Mouse (Mus musculus) adrenal gland, postnatal 4 days (tissue): Measurements from ENCODE around the gene Ggt6. TPM values are rescaled to one million over a fixed set of nuclear protein-coding genes. Genes with fewer than 3 reads are reported as not detected.

Experiments used
- DNase-seq, 2 experiments: peaks; one replicate each; pipeline ENCODE4 v3.0.0; 2021 to 2022; ENCODE audit warnings: low spot score in 2 of 2, mixed read lengths in 2 of 2
- long read RNA-seq, 2 experiments: library from polyadenylated mRNA; stranded (forward); transcript quantifications; one replicate each; pipeline ENCODE4 v2.0.0; 2021
- total RNA-seq, 2 experiments: library from RNA; stranded (reverse); gene quantifications; 2 replicates each; pipeline ENCODE4 v1.2.3; 2021

The Ggt6 gene
- 1 to 10 TPM; 3.8 to 4.7 TPM for total RNA-seq
- long read RNA-seq, experiment 1, partial matches to known transcripts: 2 of 5 reads
- long read RNA-seq, experiment 1, other reads (novel, unspliced or antisense): 3 of 5 reads
- long read RNA-seq, experiment 2, partial matches to known transcripts: 1 of 4 reads
- long read RNA-seq, experiment 2, other reads (novel, unspliced or antisense): 1 of 4 reads

GRCm38 (mm10) chr11:72434963-72435693 is at the start of gene Ggt6:
Ggt6 (plus strand) TSS chr11:72435526.
- no peak for DNase-seq

GRCm38 (mm10) chr11:72388113-72388529 is 47.2 kb upstream of the Ggt6 start:
- DNase-seq: no peak

- DNase-seq: no peak
Observed at GRCm38 (mm10) chr11:72389407-72390142, 45.8 kb upstream of the Ggt6 start.

GRCm38 (mm10) chr11:72391181-72391580 is 44.1 kb upstream of the Ggt6 start:
- no peak for DNase-seq

GRCm38 (mm10) chr11:72393243-72393642 is 42.1 kb upstream of the Ggt6 start:
- DNase-seq: no peak

- DNase-seq: peak in 1 of 2 experiments; percentile 22
Observed at GRCm38 (mm10) chr11:72393669-72394068, 41.7 kb upstream of the Ggt6 start.

GRCm38 (mm10) chr11:72394694-72395093 is 40.6 kb upstream of the Ggt6 start:
- no peak for DNase-seq

- no peak for DNase-seq
Observed at GRCm38 (mm10) chr11:72395652-72396051, 39.7 kb upstream of the Ggt6 start.

- no peak for DNase-seq
Observed at GRCm38 (mm10) chr11:72396621-72397020, 38.7 kb upstream of the Ggt6 start.

GRCm38 (mm10) chr11:72397072-72397471 is 38.3 kb upstream of the Ggt6 start:
- no peak for DNase-seq

GRCm38 (mm10) chr11:72397811-72398525 is 37.4 kb upstream of the Ggt6 start:
- no peak for DNase-seq

GRCm38 (mm10) chr11:72401068-72401467 is 34.3 kb upstream of the Ggt6 start:
- no peak for DNase-seq

- DNase-seq: no peak
Observed at GRCm38 (mm10) chr11:72402017-72402416, 33.3 kb upstream of the Ggt6 start.

GRCm38 (mm10) chr11:72402969-72403368 is 32.4 kb upstream of the Ggt6 start:
- no peak for DNase-seq

- DNase-seq: no peak
Observed at GRCm38 (mm10) chr11:72405532-72405931, 29.8 kb upstream of the Ggt6 start.

- no peak for DNase-seq
Observed at GRCm38 (mm10) chr11:72406079-72406675, 29.1 kb upstream of the Ggt6 start.

- no peak for DNase-seq
Observed at GRCm38 (mm10) chr11:72407081-72407480, 28.2 kb upstream of the Ggt6 start.

GRCm38 (mm10) chr11:72407574-72407973 is 27.8 kb upstream of the Ggt6 start:
- DNase-seq: no peak

- DNase-seq: no peak
Observed at GRCm38 (mm10) chr11:72408451-72409170, 26.7 kb upstream of the Ggt6 start.

GRCm38 (mm10) chr11:72409649-72410385 is 25.5 kb upstream of the Ggt6 start:
- DNase-seq: no peak
